Mouse (Mus musculus): ENCODE results near the gene Dolk. TPM values are rescaled to one million over a fixed set of nuclear protein-coding genes. Genes with fewer than 3 reads are reported as not detected.

Gene Dolk
- polyA plus RNA-seq, 1 experiment = 20.0 TPM

- TF ChIP-seq CTCF (IDR thresholded peaks at IDR 0.05; ENCODE audit: borderline replicate concordance, insufficient read depth, low read length) = no peak
- Histone ChIP-seq H3K4me1 (ENCODE audit: control insufficient read depth, insufficient read depth, low read length) (peaks cover 6% of the 10 kb centered on the region; the same call in 1 of the 2 replicates), H3K4me3 (ENCODE audit: insufficient read depth, low read length) (no peak overlapping the region), H3K27ac (ENCODE audit: insufficient read depth, low read length) (no peak overlapping the region)
Measured at GRCm38 (mm10) chr2:30242509-30242908, 43.6 kb downstream of the Dolk start.

GRCm38 (mm10) chr2:30240267-30240666 is 45.9 kb downstream of the Dolk start, which contains the start of gene Gm28035:
TSS of gene Gm28035 (plus strand) at chr2:30240567.
- no peak within 1 kb of the TSS; the same call in 1 of the 2 replicates for H3K4me3 ChIP-seq (ENCODE audit: insufficient read depth, low read length)
- H3K4me1 ChIP-seq (ENCODE audit: control insufficient read depth, insufficient read depth, low read length) = peaks cover 6% of the 10 kb centered on the region; the same call in 1 of the 2 replicates
- TF ChIP-seq CTCF (IDR thresholded peaks at IDR 0.05; ENCODE audit: borderline replicate concordance, insufficient read depth, low read length) (no peak), POLR2A (IDR thresholded peaks at IDR 0.05; ENCODE audit: low read depth, low read length) (no peak)
- H3K27ac ChIP-seq (ENCODE audit: insufficient read depth, low read length) = no peak within 1 kb of the TSS

GRCm38 (mm10) chr2:30239777-30240176 is 46.4 kb downstream of the Dolk start:
- H3K4me3 ChIP-seq (ENCODE audit: insufficient read depth, low read length) = no peak overlapping the region
- H3K27ac ChIP-seq (ENCODE audit: insufficient read depth, low read length) = no peak overlapping the region
- H3K4me1 ChIP-seq (ENCODE audit: control insufficient read depth, insufficient read depth, low read length) = peaks cover 6% of the 10 kb centered on the region; the same call in 1 of the 2 replicates
- TF ChIP-seq CTCF (IDR thresholded peaks at IDR 0.05; ENCODE audit: borderline replicate concordance, insufficient read depth, low read length) (no peak), POLR2A (IDR thresholded peaks at IDR 0.05; ENCODE audit: low read depth, low read length) (no peak)

- peak overlapping the region; percentile 57 for H3K4me3 ChIP-seq (ENCODE audit: insufficient read depth, low read length)
- H3K27ac ChIP-seq (ENCODE audit: insufficient read depth, low read length) = no peak overlapping the region
- TF ChIP-seq POLR2A (IDR thresholded peaks at IDR 0.05; ENCODE audit: low read depth, low read length) (no peak), CTCF (IDR thresholded peaks at IDR 0.05; ENCODE audit: borderline replicate concordance, insufficient read depth, low read length) (no peak)
- 0 out of 2 replicates have a peak, but pooled peaks cover 4% of the 10 kb centered on the region for H3K4me1 ChIP-seq (ENCODE audit: control insufficient read depth, insufficient read depth, low read length)
Measured at GRCm38 (mm10) chr2:30238906-30239465, 47.1 kb downstream of the Dolk start.

- no peak for TF ChIP-seq CTCF (IDR thresholded peaks at IDR 0.05; ENCODE audit: borderline replicate concordance, insufficient read depth, low read length)
- no peak; the same call in 1 of the 2 replicates for TF ChIP-seq POLR2A (IDR thresholded peaks at IDR 0.05; ENCODE audit: low read depth, low read length)
- Histone ChIP-seq H3K27ac (ENCODE audit: insufficient read depth, low read length) (peak overlapping the region; percentile 24), H3K4me3 (ENCODE audit: insufficient read depth, low read length) (peak overlapping the region; percentile 57), H3K4me1 (ENCODE audit: control insufficient read depth, insufficient read depth, low read length) (0 out of 2 replicates have a peak, but pooled peaks cover 4% of the 10 kb centered on the region)
Measured at GRCm38 (mm10) chr2:30237881-30238280, 48.3 kb downstream of the Dolk start.

GRCm38 (mm10) chr2:30237199-30237880 is 48.8 kb downstream of the Dolk start, which contains the start of gene Lrrc8a:
TSS of gene Lrrc8a (plus strand) at chr2:30237715.
- Histone ChIP-seq H3K4me1 (ENCODE audit: control insufficient read depth, insufficient read depth, low read length) (no peaks in the 10 kb centered on the region), H3K4me3 (ENCODE audit: insufficient read depth, low read length) (peak within 1 kb of the TSS; percentile 57), H3K27ac (ENCODE audit: insufficient read depth, low read length) (peak within 1 kb of the TSS; percentile 55)
- peak; percentile 80 for TF ChIP-seq POLR2A (IDR thresholded peaks at IDR 0.05; ENCODE audit: low read depth, low read length)
- TF ChIP-seq CTCF (IDR thresholded peaks at IDR 0.05; ENCODE audit: borderline replicate concordance, insufficient read depth, low read length) = no peak

GRCm38 (mm10) chr2:30236426-30237198 is 49.5 kb downstream of the Dolk start:
- H3K4me1 ChIP-seq (ENCODE audit: control insufficient read depth, insufficient read depth, low read length) = no peaks in the 10 kb centered on the region
- TF ChIP-seq CTCF (IDR thresholded peaks at IDR 0.05; ENCODE audit: borderline replicate concordance, insufficient read depth, low read length) (no peak), POLR2A (IDR thresholded peaks at IDR 0.05; ENCODE audit: low read depth, low read length) (peak; percentile 73)
- H3K4me3 ChIP-seq (ENCODE audit: insufficient read depth, low read length) = peak overlapping the region; percentile 53
- H3K27ac ChIP-seq (ENCODE audit: insufficient read depth, low read length) = peak overlapping the region; percentile 55

GRCm38 (mm10) chr2:30235593-30235992 is 50.5 kb downstream of the Dolk start:
- TF ChIP-seq CTCF (IDR thresholded peaks at IDR 0.05; ENCODE audit: borderline replicate concordance, insufficient read depth, low read length) (no peak), POLR2A (IDR thresholded peaks at IDR 0.05; ENCODE audit: low read depth, low read length) (no peak)
- H3K4me1 ChIP-seq (ENCODE audit: control insufficient read depth, insufficient read depth, low read length) = no peaks in the 10 kb centered on the region
- no peak overlapping the region for H3K4me3 ChIP-seq (ENCODE audit: insufficient read depth, low read length)
- H3K27ac ChIP-seq (ENCODE audit: insufficient read depth, low read length) = no peak overlapping the region

Other genes starting within 250 kb of the Dolk start
- gene Wdr34, start 237.5 kb downstream of the Dolk start, polyA plus RNA-seq (2011; ENCODE audit: insufficient read length, low read depth, missing spikeins) = 9.2 and 10.8 TPM in 2 replicates
- 457 and 582 TPM in 2 replicates for gene Set, start 229.0 kb downstream of the Dolk start, polyA plus RNA-seq (2011; ENCODE audit: insufficient read length, low read depth, missing spikeins)
- 6.5 and 8.2 TPM in 2 replicates for gene Pkn3, start 208.7 kb downstream of the Dolk start, polyA plus RNA-seq (2011; ENCODE audit: insufficient read length, low read depth, missing spikeins)
- gene Zdhhc12, start 192.7 kb downstream of the Dolk start, polyA plus RNA-seq (2011; ENCODE audit: insufficient read length, low read depth, missing spikeins) = 26.8 and 30.5 TPM in 2 replicates
- gene Zer1, start 161.7 kb downstream of the Dolk start, polyA plus RNA-seq (2011; ENCODE audit: insufficient read length, low read depth, missing spikeins) = 15.2 and 21.4 TPM in 2 replicates
- 39.8 and 41.0 TPM in 2 replicates for gene Tbc1d13, start 152.6 kb downstream of the Dolk start, polyA plus RNA-seq (2011; ENCODE audit: insufficient read length, low read depth, missing spikeins)
- 4.7 and 6.2 TPM in 2 replicates for gene Endog, start 114.8 kb downstream of the Dolk start, polyA plus RNA-seq (2011; ENCODE audit: insufficient read length, low read depth, missing spikeins)
- gene Spout1, start 107.9 kb downstream of the Dolk start, polyA plus RNA-seq (2011; ENCODE audit: insufficient read length, low read depth, missing spikeins) = 20.7 and 22.8 TPM in 2 replicates
- gene Kyat1, start 80.5 kb downstream of the Dolk start, polyA plus RNA-seq (2011; ENCODE audit: insufficient read length, low read depth, missing spikeins) = 4.7 and 5.2 TPM in 2 replicates
- 40.7 and 41.7 TPM in 2 replicates for gene Lrrc8a, start 48.6 kb downstream of the Dolk start, polyA plus RNA-seq (2011; ENCODE audit: insufficient read length, low read depth, missing spikeins)
- gene Gm28035, start 45.8 kb downstream of the Dolk start, polyA plus RNA-seq (2011; ENCODE audit: insufficient read length, low read depth, missing spikeins) = 2.3 and 5.8 TPM in 2 replicates
- gene Phyhd1, start 20.1 kb downstream of the Dolk start, polyA plus RNA-seq (2011; ENCODE audit: insufficient read length, low read depth, missing spikeins) = 81.8 and 101 TPM in 2 replicates
- gene Gm28038, start 5.3 kb downstream of the Dolk start, polyA plus RNA-seq (2011; ENCODE audit: insufficient read length, low read depth, missing spikeins) = 37.7 and 57.8 TPM in 2 replicates
- gene Nup188, start 63 bp upstream of the Dolk start, polyA plus RNA-seq (2011; ENCODE audit: insufficient read length, low read depth, missing spikeins) = 49.0 and 53.0 TPM in 2 replicates
- gene Sh3glb2, start 73.0 kb upstream of the Dolk start, polyA plus RNA-seq (2011; ENCODE audit: insufficient read length, low read depth, missing spikeins) = 38.8 and 39.7 TPM in 2 replicates
- gene Miga2, start 77.9 kb upstream of the Dolk start, polyA plus RNA-seq (2011; ENCODE audit: insufficient read length, low read depth, missing spikeins) = 15.9 and 16.4 TPM in 2 replicates
- 26.6 and 33.8 TPM in 2 replicates for gene Dolpp1, start 105.9 kb upstream of the Dolk start, polyA plus RNA-seq (2011; ENCODE audit: insufficient read length, low read depth, missing spikeins)
- 22.3 and 29.1 TPM in 2 replicates for gene Crat, start 129.5 kb upstream of the Dolk start, polyA plus RNA-seq (2011; ENCODE audit: insufficient read length, low read depth, missing spikeins)
- gene Ptpa, start 129.7 kb upstream of the Dolk start, polyA plus RNA-seq (2011; ENCODE audit: insufficient read length, low read depth, missing spikeins) = 126 and 137 TPM in 2 replicates
- 17.1 and 18.1 TPM in 2 replicates for gene Ier5l, start 187.9 kb upstream of the Dolk start, polyA plus RNA-seq (2011; ENCODE audit: insufficient read length, low read depth, missing spikeins)